Mouse (Mus musculus) inflammation-experienced regulatory T-cells, adult 6 months (primary cell): ENCODE data around the gene Ptges2. TPM values are rescaled to one million over a fixed set of nuclear protein-coding genes. Genes with fewer than 3 reads are reported as not detected.

Experiments used
- ATAC-seq: one replicate; pipeline ENCODE4 v1.8.0; 2017
- polyA plus RNA-seq, 3 experiments: library from polyadenylated mRNA; unstranded; fragments of 100-300 nt; shearing (Covaris generic); gene quantifications; one replicate each; pipeline ENCODE4 v1.2.1; 2017

Gene Ptges2
- polyA plus RNA-seq, 3 experiments from 2014 or later: 0.32 to 0.63 (median 0.44) TPM

GRCm38 (mm10) chr2:32416556-32416955, 20.9 kb downstream of the Ptges2 start:
- no peak for ATAC-seq

- ATAC-seq: no peak
These were observed 21.8 kb downstream of the Ptges2 start for GRCm38 (mm10) chr2:32417486-32417885.

GRCm38 (mm10) chr2:32418430-32419151, 22.9 kb downstream of the Ptges2 start:
- ATAC-seq: no peak

- ATAC-seq: no peak
These were observed 23.7 kb downstream of the Ptges2 start for GRCm38 (mm10) chr2:32419359-32419758.

- ATAC-seq: no peak
These were observed 24.4 kb downstream of the Ptges2 start for GRCm38 (mm10) chr2:32420066-32420608.

- ATAC-seq: no peak
These were observed 25.0 kb downstream of the Ptges2 start for GRCm38 (mm10) chr2:32420647-32421046.

GRCm38 (mm10) chr2:32421851-32422251, 26.2 kb downstream of the Ptges2 start:
- ATAC-seq: no peak

- ATAC-seq: peak; percentile 79
These were observed 28.0 kb downstream of the Ptges2 start for GRCm38 (mm10) chr2:32423481-32424331.

- no peak for ATAC-seq
These were observed 29.1 kb downstream of the Ptges2 start for GRCm38 (mm10) chr2:32424796-32425195.

GRCm38 (mm10) chr2:32425568-32425967, 29.9 kb downstream of the Ptges2 start:
- ATAC-seq: no peak

GRCm38 (mm10) chr2:32426141-32426540, 30.4 kb downstream of the Ptges2 start:
- ATAC-seq: no peak

GRCm38 (mm10) chr2:32427720-32428119, 32.0 kb downstream of the Ptges2 start:
- ATAC-seq: no peak

GRCm38 (mm10) chr2:32428262-32428722, 32.6 kb downstream of the Ptges2 start:
- ATAC-seq: peak; percentile 49

GRCm38 (mm10) chr2:32429215-32429891, 33.7 kb downstream of the Ptges2 start:
- ATAC-seq: no peak

- no peak for ATAC-seq
These were observed 35.3 kb downstream of the Ptges2 start for GRCm38 (mm10) chr2:32430701-32431676.

GRCm38 (mm10) chr2:32436686-32437372, 41.1 kb downstream of the Ptges2 start:
- ATAC-seq: no peak

GRCm38 (mm10) chr2:32437612-32438166, 42.0 kb downstream of the Ptges2 start:
- ATAC-seq: no peak

GRCm38 (mm10) chr2:32438733-32439132, 43.0 kb downstream of the Ptges2 start:
- ATAC-seq: no peak

- no peak for ATAC-seq
These were observed 43.5 kb downstream of the Ptges2 start for GRCm38 (mm10) chr2:32439177-32439576.

- ATAC-seq: no peak
These were observed 44.5 kb downstream of the Ptges2 start for GRCm38 (mm10) chr2:32440164-32440563.

GRCm38 (mm10) chr2:32440632-32441031, 44.9 kb downstream of the Ptges2 start:
- ATAC-seq: no peak
